ENCODE assay signal across 8 mouse cellular contexts in genomic region chr17:84837780-84838179, GRCm38 (mm10). TPM values are rescaled to one million over a fixed set of nuclear protein-coding genes. Genes with fewer than 3 reads are reported as not detected.
DNase-seq lines count a peak whose midpoint lies in the region; ATAC-seq and TF ChIP-seq lines count a peak whose summit lies in the region.

No protein-coding gene starts in this region.

- peak; percentile 19 for DNase-seq in 3134 (ENCODE audit: extremely low read depth, insufficient read length, low spot score)
- DNase-seq in adrenal gland, adult (ENCODE audit: inconsistent age in 2 of 2, low spot score in 1 of 2): peak; percentile 62 to 91
- peak; percentile 92 for DNase-seq in embryo, embryonic 10 days (ENCODE audit: low spot score)
- peak; percentile 60 for DNase-seq in gastrocnemius, postnatal 14 days
- DNase-seq in kidney, adult 2 months: peak; percentile 82
- DNase-seq in left cerebral cortex, postnatal 4 days: peak; percentile 71
- DNase-seq in spleen, adult 18-20 months: peak; percentile 22 to 57

- peak; percentile 99; the same call in 1 of the 2 replicates for TF ChIP-seq CTCF in kidney, adult 2 months (conservative IDR thresholded peaks at IDR 0.05; ENCODE audit: insufficient read depth, insufficient read length, low read depth, low read length)

- no peak overlapping the region for H3K27ac ChIP-seq in kidney, adult 2 months (ENCODE audit: insufficient read depth, low read depth, low read length)
- no peak overlapping the region for H3K27ac ChIP-seq in midbrain, embryonic 15.5 days

- no peak overlapping the region for H3K4me3 ChIP-seq in kidney, adult 2 months (ENCODE audit: insufficient read depth, low read depth, low read length)
- H3K4me3 ChIP-seq in midbrain, embryonic 15.5 days: no peak overlapping the region

- H3K9me3 ChIP-seq in midbrain, embryonic 15.5 days: no peaks in the 10 kb centered on the region

- no peaks in the 10 kb centered on the region for H3K4me1 ChIP-seq in kidney, adult 2 months (ENCODE audit: control insufficient read depth, insufficient read depth, low read length)
- no peaks in the 10 kb centered on the region for H3K4me1 ChIP-seq in midbrain, embryonic 15.5 days

- ATAC-seq in midbrain, embryonic 15.5 days (replicated peaks): peak; percentile 58; the same call in 1 of the 2 replicates

- no peak overlapping the region for H3K9ac ChIP-seq in midbrain, embryonic 15.5 days

- H3K36me3 ChIP-seq in kidney, adult 2 months (ENCODE audit: control insufficient read depth, insufficient read depth, low read length): no peaks in the 10 kb centered on the region
- no peaks in the 10 kb centered on the region for H3K36me3 ChIP-seq in midbrain, embryonic 15.5 days (replicated peaks)

- WGBS in kidney, adult 2 months: 0% methylated on average over 3 of the region's 3 CpGs
- 0% methylated on average over 3 of the region's 3 CpGs for WGBS in midbrain, embryonic 15.5 days

- H3K4me2 ChIP-seq in midbrain, embryonic 15.5 days: no peak overlapping the region

- intact Hi-C loops in gastrocnemius, postnatal 14 days (cut with DNase I; ENCODE audit: low total_unique reads): loop anchor here (5.0 kb wide), 1 partner anchor 350 kb away; no protein-coding TSS in a partner anchor
- intact Hi-C loops in left cerebral cortex, postnatal 4 days (cut with DNase I): loop anchor here (5.0 kb wide), 2 partner anchors 350 to 795 kb away; no protein-coding TSS in a partner anchor

- no peaks in the 10 kb centered on the region for H3K27me3 ChIP-seq in kidney, adult 2 months (replicated peaks; ENCODE audit: control insufficient read depth, insufficient read depth, low read length)
- H3K27me3 ChIP-seq in midbrain, embryonic 15.5 days (replicated peaks): no peaks in the 10 kb centered on the region

- no peak for TF ChIP-seq POLR2A in kidney, adult 2 months (IDR thresholded peaks at IDR 0.05; ENCODE audit: low read depth, low read length)

RNA-seq across cellular contexts. Expression of gene Lrpprc, which starts 47.2 kb away (rescaled TPM):
- 10 to 100 TPM; 59.7 to 65.7 TPM for total RNA-seq in gastrocnemius, postnatal 14 days (2021)
- 18.7 and 25.3 TPM in 2 replicates for polyA plus RNA-seq in kidney, adult 2 months (2012; rRNA removed)
- total RNA-seq in left cerebral cortex, postnatal 4 days (2021): 10 to 100 TPM; 64.8 to 67.7 TPM
- 46.8 and 49.0 TPM in 2 replicates for polyA plus RNA-seq in midbrain, embryonic 15.5 days (2015; fragmentation: Nextera tagmentation; extraction: Ambion mirVana)

Comparison
In these comparisons a context has a peak if more than half of its experiments do, and no peak if none do; other contexts are left out.
1. DNase-seq: peak in every context shown above with its lines; median percentile 92 in embryo, embryonic 10 days; 82 in kidney, adult 2 months; 76 in adrenal gland, adult; 71 in left cerebral cortex, postnatal 4 days; 60 in gastrocnemius, postnatal 14 days; 40 in spleen, adult 18-20 months; 19 in 3134.